Mouse (Mus musculus) thymus, adult 18-20 months (tissue): Measurements from ENCODE around the gene Actbl2.
A peak's percentile ranks its signal among the peaks of the same experiment; 100 is the strongest.

Experiments
- DNase-seq, 2 experiments: peaks; one replicate each; pipeline ENCODE4 v3.0.0; 2022; ENCODE audit warnings: mixed read lengths in 2 of 2

The Actbl2 gene

GRCm38 (mm10) chr13:111271868-111272267 is 17.1 kb downstream of the Actbl2 start:
- no peak for DNase-seq

- peak in 1 of 2 experiments; percentile 5 for DNase-seq
Measured at GRCm38 (mm10) chr13:111286461-111287385, 31.9 kb downstream of the Actbl2 start.

GRCm38 (mm10) chr13:111291161-111291957 is 36.5 kb downstream of the Actbl2 start:
- DNase-seq = no peak

- no peak for DNase-seq
Measured at GRCm38 (mm10) chr13:111291958-111292493, 37.2 kb downstream of the Actbl2 start.

- DNase-seq = no peak
Measured at GRCm38 (mm10) chr13:111293478-111293877, 38.7 kb downstream of the Actbl2 start.

GRCm38 (mm10) chr13:111294965-111295494 is 40.2 kb downstream of the Actbl2 start:
- no peak for DNase-seq

GRCm38 (mm10) chr13:111296029-111296428 is 41.2 kb downstream of the Actbl2 start:
- no peak for DNase-seq

GRCm38 (mm10) chr13:111297614-111298013 is 42.8 kb downstream of the Actbl2 start:
- DNase-seq = no peak

GRCm38 (mm10) chr13:111299145-111299713 is 44.4 kb downstream of the Actbl2 start:
- no peak for DNase-seq

- no peak for DNase-seq
Measured at GRCm38 (mm10) chr13:111300846-111301245, 46.0 kb downstream of the Actbl2 start.

- no peak for DNase-seq
Measured at GRCm38 (mm10) chr13:111301431-111301830, 46.6 kb downstream of the Actbl2 start.

GRCm38 (mm10) chr13:111304194-111304593 is 49.4 kb downstream of the Actbl2 start:
- no peak for DNase-seq

- DNase-seq = no peak
Measured at GRCm38 (mm10) chr13:111304736-111305135, 49.9 kb downstream of the Actbl2 start.
